Mouse (Mus musculus) heart, embryonic 10.5 days (tissue): ENCODE measurements around the gene Gm1043. TPM values are rescaled to one million over a fixed set of nuclear protein-coding genes. Genes with fewer than 3 reads are reported as not detected.

ENCODE experiments used
- DNase-seq: peaks from one replicate; pipeline ENCODE4 v3.0.0-alpha.2; 2017; ENCODE audit warnings: low spot score
- H3K27ac ChIP-seq: fragments of 300-500 bp; sonication (generic); 2 replicates; pipeline ENCODE4 v1.5.1; 2016; ENCODE audit warnings: mild to moderate bottlenecking
- H3K27me3 ChIP-seq: fragments of 300-500 bp; sonication (generic); 2 replicates; pipeline ENCODE4 v1.6.1; 2016; ENCODE audit warnings: mild to moderate bottlenecking; ENCODE audit not compliant: poor library complexity, insufficient read depth, severe bottlenecking
- H3K36me3 ChIP-seq: fragments of 300-500 bp; sonication (generic); 2 replicates; pipeline ENCODE4 v1.6.1; 2016; ENCODE audit warnings: mild to moderate bottlenecking, moderate library complexity
- H3K4me1 ChIP-seq: fragments of 300-500 bp; sonication (generic); 2 replicates; pipeline ENCODE4 v1.6.1; 2016; ENCODE audit warnings: mild to moderate bottlenecking
- H3K4me3 ChIP-seq: fragments of 300-500 bp; sonication (generic); 2 replicates; pipeline ENCODE4 v1.5.1; 2016; ENCODE audit warnings: mild to moderate bottlenecking, moderate library complexity
- H3K9me3 ChIP-seq: fragments of 300-500 bp; sonication (generic); 2 replicates; pipeline ENCODE4 v1.6.1; 2016; ENCODE audit warnings: mild to moderate bottlenecking, moderate library complexity
- WGBS: fragments of 180-500 bp; shearing (Covaris S2); methylation state at CpG from one replicate; pipeline ENCODE4 v1.1.7; 2016; 5-methylcytosine and 5-hydroxymethylcytosine counted together
- polyA plus RNA-seq: library from polyadenylated mRNA; unstranded; fragments of >200 nt; fragmentation: Nextera tagmentation; extraction: Ambion mirVana; gene quantifications from 2 replicates; pipeline ENCODE4 v1.2.1, GENCODE M21; 2016

Gm1043 gene
- polyA plus RNA-seq, 1 experiment from 2014 or later, result not detected

- Histone ChIP-seq H3K4me1 (peaks cover 33% of the 10 kb centered on the region), H3K27me3 (peaks cover 36% of the 10 kb centered on the region), H3K9me3 (no peaks in the 10 kb centered on the region), H3K36me3 (no peaks in the 10 kb centered on the region), H3K27ac (no peak overlapping the region; the same call in 1 of the 2 replicates), H3K4me3 (no peak overlapping the region)
- WGBS, result 40% methylated on average over 2 of the region's 2 CpGs
- DNase-seq, result no peak
Measured at GRCm38 (mm10) chr5:37198011-37198688, 113.0 kb downstream of the Gm1043 start.

- H3K27me3 ChIP-seq, result peaks cover 7% of the 10 kb centered on the region; the same call in 1 of the 2 replicates
- DNase-seq, result no peak
- no peaks in the 10 kb centered on the region for H3K36me3 ChIP-seq
- no peak overlapping the region for H3K27ac ChIP-seq
- peaks cover 21% of the 10 kb centered on the region for H3K4me1 ChIP-seq
- WGBS, result 53% methylated on average over 1 of the region's 1 CpGs
- H3K9me3 ChIP-seq, result no peaks in the 10 kb centered on the region
- H3K4me3 ChIP-seq, result no peak overlapping the region
Measured at GRCm38 (mm10) chr5:37202285-37202684, 117.1 kb downstream of the Gm1043 start.

GRCm38 (mm10) chr5:37204886-37205285 lies 119.7 kb downstream of the Gm1043 start:
- Histone ChIP-seq H3K4me1 (no peaks in the 10 kb centered on the region), H3K9me3 (no peaks in the 10 kb centered on the region), H3K27me3 (peaks cover under 1% of the 10 kb centered on the region; the same call in 1 of the 2 replicates), H3K36me3 (no peaks in the 10 kb centered on the region), H3K4me3 (no peak overlapping the region), H3K27ac (no peak overlapping the region)
- 83% methylated on average over 7 of the region's 7 CpGs for WGBS
- DNase-seq, result no peak

GRCm38 (mm10) chr5:37205420-37205819 lies 120.2 kb downstream of the Gm1043 start:
- H3K27me3 ChIP-seq, result no peaks in the 10 kb centered on the region; the same call in 1 of the 2 replicates
- H3K4me1 ChIP-seq, result no peaks in the 10 kb centered on the region
- no peaks in the 10 kb centered on the region for H3K9me3 ChIP-seq
- H3K4me3 ChIP-seq, result no peak overlapping the region
- H3K36me3 ChIP-seq, result no peaks in the 10 kb centered on the region
- no peak for DNase-seq
- 59% methylated on average over 1 of the region's 1 CpGs for WGBS
- no peak overlapping the region for H3K27ac ChIP-seq

- H3K27me3 ChIP-seq, result no peaks in the 10 kb centered on the region; the same call in 1 of the 2 replicates
- no peaks in the 10 kb centered on the region for H3K36me3 ChIP-seq
- DNase-seq, result no peak
- WGBS, result 58% methylated on average over 2 of the region's 2 CpGs
- H3K4me1 ChIP-seq, result no peaks in the 10 kb centered on the region
- no peak overlapping the region for H3K4me3 ChIP-seq
- no peak overlapping the region for H3K27ac ChIP-seq
- no peaks in the 10 kb centered on the region for H3K9me3 ChIP-seq
Measured at GRCm38 (mm10) chr5:37206364-37206763, 121.2 kb downstream of the Gm1043 start.

GRCm38 (mm10) chr5:37212938-37213708 lies 128.0 kb downstream of the Gm1043 start:
- Histone ChIP-seq H3K4me1 (no peaks in the 10 kb centered on the region), H3K36me3 (no peaks in the 10 kb centered on the region), H3K27me3 (no peaks in the 10 kb centered on the region), H3K9me3 (no peaks in the 10 kb centered on the region), H3K4me3 (no peak overlapping the region), H3K27ac (no peak overlapping the region)
- DNase-seq, result no peak
- 84% methylated on average over 9 of the region's 9 CpGs for WGBS

GRCm38 (mm10) chr5:37213709-37214103 lies 128.5 kb downstream of the Gm1043 start:
- Histone ChIP-seq H3K27me3 (no peaks in the 10 kb centered on the region), H3K4me3 (no peak overlapping the region), H3K36me3 (no peaks in the 10 kb centered on the region), H3K4me1 (no peaks in the 10 kb centered on the region), H3K9me3 (no peaks in the 10 kb centered on the region), H3K27ac (no peak overlapping the region)
- WGBS, result 73% methylated on average over 4 of the region's 4 CpGs
- DNase-seq, result no peak

GRCm38 (mm10) chr5:37214614-37215013 lies 129.4 kb downstream of the Gm1043 start:
- Histone ChIP-seq H3K4me1 (no peaks in the 10 kb centered on the region), H3K36me3 (no peaks in the 10 kb centered on the region), H3K27me3 (no peaks in the 10 kb centered on the region), H3K9me3 (no peaks in the 10 kb centered on the region), H3K27ac (no peak overlapping the region), H3K4me3 (no peak overlapping the region)
- 81% methylated on average over 6 of the region's 6 CpGs for WGBS
- no peak for DNase-seq

- Histone ChIP-seq H3K9me3 (no peaks in the 10 kb centered on the region), H3K27me3 (no peaks in the 10 kb centered on the region), H3K4me3 (no peak overlapping the region), H3K27ac (no peak overlapping the region), H3K36me3 (no peaks in the 10 kb centered on the region), H3K4me1 (no peaks in the 10 kb centered on the region)
- WGBS, result 87% methylated on average over 7 of the region's 7 CpGs
- no peak for DNase-seq
Measured at GRCm38 (mm10) chr5:37215276-37215675, 130.1 kb downstream of the Gm1043 start.

- no peak overlapping the region for H3K4me3 ChIP-seq
- H3K9me3 ChIP-seq, result no peaks in the 10 kb centered on the region
- no peaks in the 10 kb centered on the region for H3K36me3 ChIP-seq
- 44% methylated on average over 5 of the region's 5 CpGs for WGBS
- no peaks in the 10 kb centered on the region for H3K4me1 ChIP-seq
- H3K27me3 ChIP-seq, result 0 out of 2 replicates have a peak, but pooled peaks cover 3% of the 10 kb centered on the region
- no peak overlapping the region for H3K27ac ChIP-seq
- no peak for DNase-seq
Measured at GRCm38 (mm10) chr5:37219615-37220014, 134.4 kb downstream of the Gm1043 start.

- WGBS, result 85% methylated on average over 5 of the region's 5 CpGs
- DNase-seq, result no peak
- no peaks in the 10 kb centered on the region for H3K36me3 ChIP-seq
- no peaks in the 10 kb centered on the region; the same call in 1 of the 2 replicates for H3K4me1 ChIP-seq
- no peaks in the 10 kb centered on the region for H3K9me3 ChIP-seq
- H3K27me3 ChIP-seq, result 0 out of 2 replicates have a peak, but pooled peaks cover 8% of the 10 kb centered on the region
- H3K4me3 ChIP-seq, result no peak overlapping the region
- no peak overlapping the region for H3K27ac ChIP-seq
Measured at GRCm38 (mm10) chr5:37220575-37220974, 135.4 kb downstream of the Gm1043 start.

- no peaks in the 10 kb centered on the region; the same call in 1 of the 2 replicates for H3K4me1 ChIP-seq
- no peaks in the 10 kb centered on the region for H3K36me3 ChIP-seq
- H3K27me3 ChIP-seq, result 0 out of 2 replicates have a peak, but pooled peaks cover 12% of the 10 kb centered on the region
- no peak for DNase-seq
- WGBS, result 67% methylated on average over 6 of the region's 6 CpGs
- H3K9me3 ChIP-seq, result no peaks in the 10 kb centered on the region
- H3K27ac ChIP-seq, result no peak overlapping the region
- no peak overlapping the region for H3K4me3 ChIP-seq
Measured at GRCm38 (mm10) chr5:37221563-37221962, 136.4 kb downstream of the Gm1043 start.

- no peak overlapping the region for H3K27ac ChIP-seq
- no peaks in the 10 kb centered on the region for H3K36me3 ChIP-seq
- H3K27me3 ChIP-seq, result 0 out of 2 replicates have a peak, but pooled peaks cover 12% of the 10 kb centered on the region
- H3K4me1 ChIP-seq, result no peaks in the 10 kb centered on the region; the same call in 1 of the 2 replicates
- WGBS, result 75% methylated on average over 8 of the region's 8 CpGs
- no peaks in the 10 kb centered on the region for H3K9me3 ChIP-seq
- no peak overlapping the region for H3K4me3 ChIP-seq
- DNase-seq, result no peak
Measured at GRCm38 (mm10) chr5:37222316-37222715, 137.1 kb downstream of the Gm1043 start.
